Mouse (Mus musculus) urinary bladder, postnatal 14 days (tissue): ENCODE measurements around the gene Ppm1m.
A peak's percentile ranks its signal among the peaks of the same experiment; 100 is the strongest.

ENCODE experiments used
- DNase-seq: peaks from one replicate; pipeline ENCODE4 v3.0.0; 2021; ENCODE audit warnings: low spot score

Ppm1m gene

DNA sequence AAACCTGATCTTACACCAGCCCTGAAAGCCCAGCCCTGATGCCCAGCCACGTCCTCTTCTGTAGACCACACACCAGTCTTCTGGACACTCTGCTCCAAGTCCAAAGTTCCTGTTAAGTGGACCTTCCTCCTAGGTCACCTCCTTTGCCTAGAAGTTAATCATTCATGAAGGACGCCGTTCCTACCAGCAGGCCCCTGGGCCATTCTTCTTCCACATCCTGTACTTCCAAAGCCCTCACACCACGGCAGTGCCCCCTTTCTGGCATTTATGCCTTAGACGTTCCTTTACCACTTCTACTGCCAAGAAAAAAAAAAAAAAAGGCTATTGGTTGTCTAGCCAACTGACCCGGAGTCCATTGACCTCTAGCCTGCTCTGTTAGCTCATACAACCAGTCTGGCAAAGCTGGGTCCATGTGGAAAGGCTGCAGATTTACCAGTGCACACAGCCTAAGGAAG is 41.5 kb downstream of the Ppm1m start, which contains the start of gene Glyctk:
TSS of gene Glyctk (minus strand) at position 102 of the 455 bp plus-strand sequence.
- no peak for DNase-seq

DNA sequence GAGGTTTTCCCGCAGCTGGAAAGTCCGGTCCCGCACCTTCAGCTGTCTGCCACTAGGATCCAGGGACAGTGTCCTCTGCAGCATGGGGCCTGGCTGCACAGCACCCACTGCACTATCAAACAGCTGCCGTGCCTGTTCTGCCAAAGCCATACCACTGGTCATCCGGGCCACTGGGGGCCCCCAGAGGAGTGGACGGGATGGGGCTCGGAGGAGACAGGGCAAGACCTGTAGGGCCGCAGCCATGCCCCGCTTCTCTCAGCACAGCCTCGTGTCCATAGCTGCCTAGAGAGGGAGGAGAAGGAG is 42.0 kb downstream of the Ppm1m start:
- no peak for DNase-seq

DNA sequence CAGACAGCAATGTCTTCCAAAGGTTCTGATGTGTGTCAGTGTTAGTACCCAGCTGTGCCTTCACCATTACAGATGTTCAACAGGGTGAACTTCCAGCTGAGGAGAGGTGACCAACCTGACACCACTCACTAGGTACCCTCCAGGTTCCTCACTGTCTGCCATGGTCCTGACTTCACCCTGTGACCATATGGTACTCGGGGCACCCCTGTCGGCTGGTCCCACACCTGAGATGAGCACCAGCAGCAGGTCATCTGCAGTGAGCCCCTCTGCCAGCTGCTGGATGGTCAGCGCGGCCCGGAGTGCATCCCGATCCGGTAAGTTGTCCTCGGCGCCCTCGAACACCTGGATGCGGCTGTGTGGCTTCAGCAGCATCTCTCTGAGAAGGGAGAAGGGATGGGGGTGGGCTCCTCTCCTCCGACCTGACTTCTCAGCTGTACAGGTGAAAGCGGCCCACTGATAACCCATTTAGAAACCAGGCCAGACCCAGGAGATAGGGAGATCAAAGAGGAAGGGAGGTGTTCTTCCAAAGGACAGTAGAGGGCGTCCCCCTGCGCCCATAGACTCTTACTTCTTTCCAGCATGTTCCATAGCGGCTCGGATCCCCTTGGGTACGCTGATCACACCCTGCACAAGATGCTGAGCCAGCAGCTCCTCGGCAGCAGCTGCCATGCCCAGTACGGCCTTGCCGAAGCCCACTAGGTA is 42.5 kb downstream of the Ppm1m start:
- no peak for DNase-seq

DNA sequence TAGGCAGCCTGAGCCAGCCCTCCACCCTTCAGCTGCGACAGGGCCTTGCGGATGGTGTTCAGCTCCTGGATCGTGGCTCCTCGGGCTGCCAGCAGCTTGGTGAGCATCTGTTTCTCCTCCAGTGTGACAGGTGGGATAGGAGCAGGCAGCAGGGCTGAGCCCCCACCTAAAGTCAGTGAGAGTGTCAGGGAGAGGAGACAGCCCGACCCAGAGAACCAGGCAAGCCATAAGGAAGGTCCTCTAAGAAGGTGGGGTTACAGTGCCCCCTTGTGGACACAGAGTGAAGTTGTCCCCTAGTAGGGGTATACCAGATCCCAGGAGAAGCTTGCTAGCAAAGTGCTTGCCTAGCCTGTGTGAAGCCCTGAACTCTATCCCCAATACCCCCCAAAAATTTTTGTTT is 43.1 kb downstream of the Ppm1m start:
- peak; percentile 40 for DNase-seq

DNA sequence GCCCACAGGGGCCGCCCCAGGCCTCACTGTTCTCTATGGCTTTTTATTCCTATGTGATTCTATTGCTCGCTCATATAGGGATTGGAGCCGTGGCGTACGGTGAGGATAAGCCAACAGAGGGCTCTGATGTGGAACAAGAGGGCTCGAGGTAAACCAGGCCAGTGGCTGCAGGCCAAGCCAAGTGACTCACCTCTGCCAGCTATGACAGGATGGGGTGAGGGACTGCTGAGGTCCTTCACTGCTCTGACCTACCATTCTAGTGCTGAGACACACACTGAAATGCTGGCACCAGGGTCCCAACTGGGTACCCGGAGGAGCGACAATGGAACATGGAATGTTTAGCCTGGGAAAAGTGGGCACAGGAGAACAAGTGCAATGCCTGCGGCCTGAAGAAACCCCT is 45.4 kb downstream of the Ppm1m start:
- DNase-seq, result peak; percentile 18

DNA sequence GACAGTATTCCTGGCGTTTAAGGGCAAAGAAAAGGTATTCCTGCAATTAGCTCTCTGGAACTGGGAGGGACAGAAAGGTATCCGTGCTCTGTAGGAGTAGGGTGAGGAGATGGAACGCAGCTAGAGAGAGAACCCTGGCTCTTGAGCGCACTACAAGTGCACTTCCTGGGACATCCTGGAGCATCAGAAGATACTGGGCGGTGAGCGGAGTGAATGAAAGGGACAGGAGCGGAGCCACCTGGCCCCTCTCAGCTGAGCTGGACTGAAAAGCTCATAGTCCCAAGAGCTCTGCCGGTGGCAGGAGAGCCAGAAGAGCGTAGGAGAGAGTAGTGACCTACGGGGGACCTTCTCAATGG is 50.2 kb downstream of the Ppm1m start:
- no peak for DNase-seq

DNA sequence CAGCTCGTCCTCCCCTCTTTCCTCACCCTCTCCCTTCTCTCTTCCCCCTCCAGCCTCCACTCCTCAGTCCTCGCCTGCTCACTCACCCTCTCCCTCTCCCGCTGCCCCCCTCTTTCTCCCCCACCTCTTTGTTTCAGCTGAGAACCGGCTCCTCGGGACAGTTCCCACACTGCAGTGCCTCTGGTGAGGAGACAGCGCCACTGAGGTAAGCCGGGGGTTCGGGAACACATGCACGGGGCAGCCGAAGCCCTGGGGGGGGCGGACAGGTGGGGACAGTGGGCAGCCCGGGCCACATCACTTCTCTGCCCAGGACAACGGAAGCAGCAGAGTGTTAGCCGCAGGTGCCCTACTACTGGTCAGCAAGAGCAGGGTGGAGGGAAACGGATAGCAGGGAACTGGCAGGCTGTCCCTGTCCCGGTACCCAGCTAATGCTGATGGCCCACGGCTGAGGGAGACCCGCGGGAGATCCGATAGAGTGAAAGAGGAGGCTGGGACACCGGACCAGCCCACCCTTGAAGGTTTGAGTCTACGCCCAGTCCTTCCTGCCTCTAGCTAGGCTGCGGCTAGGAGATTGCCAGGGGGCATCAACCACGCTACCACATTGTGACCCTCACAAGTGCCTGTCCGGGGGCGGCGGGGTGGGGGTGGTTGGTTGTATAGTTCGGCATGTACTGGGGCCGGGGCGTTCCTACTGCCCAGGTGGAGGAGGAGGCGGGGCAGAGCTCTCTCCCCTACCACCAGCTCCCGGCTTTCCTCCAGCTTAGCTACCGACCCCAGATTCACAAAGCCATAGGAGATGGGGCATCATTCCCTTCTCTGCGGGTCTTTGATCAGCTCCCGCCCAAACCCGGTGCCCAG is 50.8 kb downstream of the Ppm1m start:
- DNase-seq, result no peak

DNA sequence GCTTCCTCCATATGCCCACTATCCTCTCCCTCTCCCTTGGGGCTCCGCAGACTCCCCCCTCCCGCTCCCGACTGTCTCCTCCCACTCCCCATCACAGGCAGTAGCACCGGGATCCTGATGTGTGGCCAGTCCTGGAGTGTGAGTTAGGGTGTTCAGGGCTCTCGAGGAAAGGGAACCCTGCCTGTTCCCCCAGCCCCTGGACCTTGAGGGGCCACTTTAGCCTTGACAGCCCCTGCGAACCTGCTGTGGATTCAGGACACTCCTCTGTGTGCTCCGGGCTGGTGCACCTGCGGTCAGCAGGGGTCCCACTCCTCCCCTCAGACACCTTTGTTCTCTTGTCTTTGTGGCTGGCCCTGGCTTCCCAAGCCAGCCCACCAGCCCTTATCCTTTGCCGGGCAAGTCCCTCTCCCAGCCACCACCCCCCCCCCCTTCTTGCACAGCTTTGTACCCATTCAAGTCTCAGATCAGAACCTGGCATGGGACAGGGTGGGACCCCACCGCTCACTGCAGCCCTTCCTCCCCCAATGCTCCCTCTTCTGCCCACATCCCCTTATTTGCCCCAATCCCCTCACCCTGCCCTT is 51.6 kb downstream of the Ppm1m start:
- DNase-seq, result no peak

DNA sequence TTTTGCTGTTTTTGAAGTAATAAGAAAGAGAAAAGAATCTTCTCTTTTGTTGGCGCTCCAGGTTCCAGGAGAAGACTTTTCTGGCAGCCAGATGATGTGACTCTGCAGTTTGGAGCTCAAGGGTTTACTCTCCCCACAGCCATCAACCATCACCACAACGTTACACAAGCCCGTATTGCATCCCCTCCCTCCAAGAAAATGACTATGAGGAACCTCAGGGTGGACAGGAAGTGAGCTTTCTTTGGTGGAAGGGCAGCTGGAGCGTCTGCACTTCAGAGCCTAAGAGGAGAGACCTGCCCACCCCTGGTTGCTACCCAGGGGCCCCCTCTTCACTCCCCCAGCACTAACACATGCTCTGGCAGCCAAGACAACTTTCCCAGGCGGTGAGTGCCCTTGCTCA is 52.3 kb downstream of the Ppm1m start:
- DNase-seq, result no peak

DNA sequence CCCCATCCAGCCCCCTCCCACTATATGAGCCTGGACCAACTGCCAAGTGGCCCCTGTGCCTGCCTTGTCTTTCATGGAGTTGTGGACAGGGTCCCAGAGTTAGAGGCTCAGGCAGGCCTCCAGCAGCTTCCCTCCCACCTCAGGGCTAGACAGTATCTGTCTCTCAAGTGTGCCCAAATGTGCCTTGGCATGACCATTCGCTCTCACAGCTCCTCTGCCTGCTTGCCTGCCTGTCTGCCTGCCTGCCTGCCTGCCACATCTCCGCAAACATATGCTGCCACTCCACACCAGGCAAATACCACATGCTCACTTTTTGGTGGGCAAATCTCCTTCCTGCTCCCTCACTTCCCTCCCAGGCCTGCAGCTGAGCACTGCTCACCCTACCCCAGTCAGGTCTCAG is 54.0 kb downstream of the Ppm1m start:
- DNase-seq, result no peak
